Mouse (Mus musculus) adrenal gland, adult (tissue): ENCODE data around the gene Senp2.

Experiments
- DNase-seq, 2 experiments: peaks; one replicate each; pipeline ENCODE4 v3.0.0; 2022 to 2023; ENCODE audit warnings: low spot score in 1 of 2; ENCODE audit not compliant: inconsistent age in 2 of 2

Gene Senp2

GRCm38 (mm10) chr16:22015569-22015968 lies 6.3 kb downstream of the Senp2 start:
- no peak for DNase-seq

- DNase-seq: no peak
These were observed 12.8 kb downstream of the Senp2 start for GRCm38 (mm10) chr16:22022122-22022521.

GRCm38 (mm10) chr16:22027474-22027873 lies 18.2 kb downstream of the Senp2 start:
- DNase-seq: no peak

- no peak for DNase-seq
These were observed 29.3 kb downstream of the Senp2 start for GRCm38 (mm10) chr16:22038554-22038953.

GRCm38 (mm10) chr16:22039978-22040377 lies 30.7 kb downstream of the Senp2 start:
- no peak for DNase-seq

GRCm38 (mm10) chr16:22043830-22044229 lies 34.5 kb downstream of the Senp2 start:
- DNase-seq: no peak

- no peak for DNase-seq
These were observed 36.6 kb downstream of the Senp2 start for GRCm38 (mm10) chr16:22045930-22046329.

GRCm38 (mm10) chr16:22046739-22047366 lies 37.6 kb downstream of the Senp2 start:
- no peak for DNase-seq

- DNase-seq: no peak
These were observed 44.1 kb downstream of the Senp2 start for GRCm38 (mm10) chr16:22053411-22053810.

- DNase-seq: no peak
These were observed 48.2 kb downstream of the Senp2 start for GRCm38 (mm10) chr16:22057498-22057897.

- DNase-seq: no peak
These were observed 49.6 kb downstream of the Senp2 start for GRCm38 (mm10) chr16:22058871-22059270.

GRCm38 (mm10) chr16:22060416-22060815 lies 51.1 kb downstream of the Senp2 start:
- no peak for DNase-seq

- no peak for DNase-seq
These were observed 52.4 kb downstream of the Senp2 start for GRCm38 (mm10) chr16:22061555-22062160.

- no peak for DNase-seq
These were observed 53.0 kb downstream of the Senp2 start for GRCm38 (mm10) chr16:22062284-22062683.

GRCm38 (mm10) chr16:22065536-22065935 lies 56.3 kb downstream of the Senp2 start:
- no peak for DNase-seq

- peak in 1 of 2 experiments; percentile 34 for DNase-seq
These were observed 58.1 kb downstream of the Senp2 start for GRCm38 (mm10) chr16:22067406-22067805.

- no peak for DNase-seq
These were observed 62.1 kb downstream of the Senp2 start for GRCm38 (mm10) chr16:22071361-22071760.

GRCm38 (mm10) chr16:22075067-22075466 lies 65.8 kb downstream of the Senp2 start:
- no peak for DNase-seq

GRCm38 (mm10) chr16:22075829-22076619 lies 66.7 kb downstream of the Senp2 start:
- no peak for DNase-seq

- peak in 1 of 2 experiments; percentile 72 for DNase-seq
These were observed 67.3 kb downstream of the Senp2 start for GRCm38 (mm10) chr16:22076620-22076941.

GRCm38 (mm10) chr16:22080125-22080710 lies 70.9 kb downstream of the Senp2 start:
- no peak for DNase-seq

- DNase-seq: no peak
These were observed 76.1 kb downstream of the Senp2 start for GRCm38 (mm10) chr16:22085411-22085810.
